Mouse (Mus musculus): ENCODE measurements around the gene Bicral.

- TF ChIP-seq CTCF (conservative IDR thresholded peaks at IDR 0.05; ENCODE audit: low read length) (no peak), POU5F1 (IDR thresholded peaks at IDR 0.05; ENCODE audit: borderline replicate concordance, low read length) (no peak), NANOG (IDR thresholded peaks at IDR 0.05; ENCODE audit: borderline replicate concordance, low read length) (no peak)
These were observed 28.3 kb downstream of the Bicral start for GRCm38 (mm10) chr17:46829856-46830535.
